Mouse (Mus musculus) midbrain, embryonic 12.5 days (tissue): ENCODE measurements around the gene Tmem171. TPM values are rescaled to one million over a fixed set of nuclear protein-coding genes. Genes with fewer than 3 reads are reported as not detected.

Experiments
- ATAC-seq: fragments of 200-750 bp; cut with Nextera tagmentation; 2 replicates; pipeline ENCODE4 v1.8.0; 2017; ENCODE audit warnings: low read depth, moderate TSS enrichment, moderate library complexity; ENCODE audit not compliant: low FRiP score
- H3K27ac ChIP-seq: fragments of 300-500 bp; sonication (generic); replicated peaks from 2 replicates; pipeline ENCODE4 v1.5.1; 2016; ENCODE audit warnings: mild to moderate bottlenecking
- H3K27me3 ChIP-seq: fragments of 300-500 bp; sonication (generic); 2 replicates; pipeline ENCODE4 v1.6.1; 2016; ENCODE audit warnings: mild to moderate bottlenecking
- H3K36me3 ChIP-seq: fragments of 300-500 bp; sonication (generic); 2 replicates; pipeline ENCODE4 v1.6.1; 2016
- H3K4me1 ChIP-seq: fragments of 300-500 bp; sonication (generic); 2 replicates; pipeline ENCODE4 v1.6.1; 2016
- H3K4me2 ChIP-seq: fragments of 300-500 bp; sonication (generic); replicated peaks from 2 replicates; pipeline ENCODE4 v1.6.1; 2016; ENCODE audit warnings: mild to moderate bottlenecking, moderate library complexity
- H3K4me3 ChIP-seq: fragments of 300-500 bp; sonication (generic); 2 replicates; pipeline ENCODE4 v1.5.1; 2016; ENCODE audit warnings: mild to moderate bottlenecking
- H3K9ac ChIP-seq: fragments of 300-500 bp; sonication (generic); replicated peaks from 2 replicates; pipeline ENCODE4 v1.6.1; 2016; ENCODE audit warnings: mild to moderate bottlenecking, moderate library complexity
- H3K9me3 ChIP-seq: fragments of 300-500 bp; sonication (generic); 2 replicates; pipeline ENCODE4 v1.6.1; 2016; ENCODE audit warnings: mild to moderate bottlenecking
- WGBS: fragments of 180-500 bp; shearing (Covaris S2); methylation state at CpG from one replicate; pipeline ENCODE4 v1.1.7; 2016; 5-methylcytosine and 5-hydroxymethylcytosine counted together
- polyA plus RNA-seq: library from polyadenylated mRNA; unstranded; fragments of >200 nt; fragmentation: Nextera tagmentation; extraction: Ambion mirVana; gene quantifications from 2 replicates; pipeline ENCODE4 v1.2.1, GENCODE M21; 2016

Gene Tmem171
- polyA plus RNA-seq, 1 experiment from 2014 or later: not detected

GRCm38 (mm10) chr13:98690886-98691285, 3.7 kb downstream of the Tmem171 start:
- H3K4me3 ChIP-seq: no peak overlapping the region
- no peak overlapping the region for H3K27ac ChIP-seq
- peaks cover 29% of the 10 kb centered on the region for H3K27me3 ChIP-seq
- peaks cover 13% of the 10 kb centered on the region for H3K4me1 ChIP-seq
- no peak overlapping the region for H3K4me2 ChIP-seq
- H3K9ac ChIP-seq: no peak overlapping the region
- H3K9me3 ChIP-seq: no peaks in the 10 kb centered on the region
- no peak for ATAC-seq
- 90% methylated on average over 11 of the region's 11 CpGs for WGBS
- no peaks in the 10 kb centered on the region for H3K36me3 ChIP-seq

- Histone ChIP-seq H3K27me3 (peaks cover 17% of the 10 kb centered on the region), H3K9me3 (no peaks in the 10 kb centered on the region), H3K9ac (no peak overlapping the region), H3K4me2 (no peak overlapping the region), H3K4me1 (peaks cover 8% of the 10 kb centered on the region), H3K36me3 (no peaks in the 10 kb centered on the region), H3K27ac (no peak overlapping the region), H3K4me3 (no peak overlapping the region)
- WGBS: 78% methylated on average over 11 of the region's 11 CpGs
- ATAC-seq: no peak
Observed at GRCm38 (mm10) chr13:98689605-98690290, 4.9 kb downstream of the Tmem171 start.

GRCm38 (mm10) chr13:98687931-98688330, 6.7 kb downstream of the Tmem171 start:
- WGBS: 54% methylated on average over 9 of the region's 9 CpGs
- H3K9ac ChIP-seq: no peak overlapping the region
- H3K4me1 ChIP-seq: peaks cover 5% of the 10 kb centered on the region
- no peak overlapping the region for H3K4me3 ChIP-seq
- H3K27ac ChIP-seq: no peak overlapping the region
- ATAC-seq: no peak
- H3K27me3 ChIP-seq: no peaks in the 10 kb centered on the region
- no peak overlapping the region for H3K4me2 ChIP-seq
- H3K36me3 ChIP-seq: no peaks in the 10 kb centered on the region
- no peaks in the 10 kb centered on the region for H3K9me3 ChIP-seq

GRCm38 (mm10) chr13:98684144-98684900, 10.3 kb downstream of the Tmem171 start:
- H3K27ac ChIP-seq: no peak overlapping the region
- H3K9me3 ChIP-seq: no peaks in the 10 kb centered on the region
- H3K27me3 ChIP-seq: no peaks in the 10 kb centered on the region
- no peak overlapping the region for H3K4me3 ChIP-seq
- no peaks in the 10 kb centered on the region for H3K36me3 ChIP-seq
- no peak overlapping the region for H3K4me2 ChIP-seq
- H3K4me1 ChIP-seq: peaks cover 5% of the 10 kb centered on the region
- no peak for ATAC-seq
- 81% methylated on average over 8 of the region's 9 CpGs for WGBS
- H3K9ac ChIP-seq: no peak overlapping the region

- Histone ChIP-seq H3K4me3 (no peak overlapping the region), H3K9ac (no peak overlapping the region), H3K9me3 (no peaks in the 10 kb centered on the region), H3K4me1 (peaks cover 5% of the 10 kb centered on the region), H3K4me2 (no peak overlapping the region), H3K36me3 (no peaks in the 10 kb centered on the region), H3K27ac (no peak overlapping the region), H3K27me3 (no peaks in the 10 kb centered on the region; the same call in 1 of the 2 replicates)
- no peak for ATAC-seq
- WGBS: 84% methylated on average over 2 of the region's 2 CpGs
Observed at GRCm38 (mm10) chr13:98683412-98683811, 11.2 kb downstream of the Tmem171 start.

- Histone ChIP-seq H3K9ac (no peak overlapping the region), H3K4me1 (no peaks in the 10 kb centered on the region), H3K4me3 (no peak overlapping the region), H3K9me3 (no peaks in the 10 kb centered on the region), H3K27me3 (no peaks in the 10 kb centered on the region; the same call in 1 of the 2 replicates), H3K4me2 (no peak overlapping the region), H3K36me3 (no peaks in the 10 kb centered on the region), H3K27ac (no peak overlapping the region)
- ATAC-seq: no peak
- WGBS: 93% methylated on average over 5 of the region's 5 CpGs
Observed at GRCm38 (mm10) chr13:98680470-98681060, 14.1 kb downstream of the Tmem171 start.

- Histone ChIP-seq H3K27me3 (no peaks in the 10 kb centered on the region; the same call in 1 of the 2 replicates), H3K27ac (no peak overlapping the region), H3K9ac (no peak overlapping the region), H3K9me3 (no peaks in the 10 kb centered on the region), H3K4me1 (no peaks in the 10 kb centered on the region), H3K4me2 (no peak overlapping the region), H3K36me3 (no peaks in the 10 kb centered on the region), H3K4me3 (no peak overlapping the region)
- 56% methylated on average over 4 of the region's 4 CpGs for WGBS
- ATAC-seq: no peak
Observed at GRCm38 (mm10) chr13:98679631-98680041, 15.0 kb downstream of the Tmem171 start.

- no peak for ATAC-seq
- Histone ChIP-seq H3K9ac (no peak overlapping the region), H3K27me3 (no peaks in the 10 kb centered on the region; the same call in 1 of the 2 replicates), H3K4me1 (no peaks in the 10 kb centered on the region), H3K36me3 (no peaks in the 10 kb centered on the region), H3K4me3 (no peak overlapping the region), H3K4me2 (no peak overlapping the region), H3K9me3 (no peaks in the 10 kb centered on the region), H3K27ac (no peak overlapping the region)
- 79% methylated on average over 1 of the region's 1 CpGs for WGBS
Observed at GRCm38 (mm10) chr13:98679230-98679629, 15.4 kb downstream of the Tmem171 start.

GRCm38 (mm10) chr13:98673922-98674321, 20.7 kb downstream of the Tmem171 start:
- Histone ChIP-seq H3K4me2 (no peak overlapping the region), H3K36me3 (no peaks in the 10 kb centered on the region), H3K27me3 (no peaks in the 10 kb centered on the region; the same call in 1 of the 2 replicates), H3K9ac (no peak overlapping the region), H3K9me3 (no peaks in the 10 kb centered on the region), H3K4me3 (no peak overlapping the region), H3K27ac (no peak overlapping the region), H3K4me1 (no peaks in the 10 kb centered on the region)
- 87% methylated on average over 4 of the region's 4 CpGs for WGBS
- no peak for ATAC-seq

GRCm38 (mm10) chr13:98669296-98669695, 25.3 kb downstream of the Tmem171 start:
- ATAC-seq: no peak
- WGBS: 73% methylated on average over 3 of the region's 3 CpGs
- no peak overlapping the region for H3K4me2 ChIP-seq

GRCm38 (mm10) chr13:98667316-98667715, 27.3 kb downstream of the Tmem171 start:
- WGBS: 81% methylated on average over 3 of the region's 3 CpGs
- ATAC-seq: no peak
- Histone ChIP-seq H3K27me3 (no peaks in the 10 kb centered on the region), H3K9me3 (no peaks in the 10 kb centered on the region), H3K27ac (no peak overlapping the region), H3K4me1 (no peaks in the 10 kb centered on the region), H3K4me3 (no peak overlapping the region), H3K36me3 (no peaks in the 10 kb centered on the region), H3K4me2 (no peak overlapping the region), H3K9ac (no peak overlapping the region)

More at GRCm38 (mm10) chr13:98669296-98669695, 25.3 kb downstream of the Tmem171 start:
- no peaks in the 10 kb centered on the region for H3K4me1 ChIP-seq
- H3K9me3 ChIP-seq: no peaks in the 10 kb centered on the region
- H3K4me3 ChIP-seq: no peak overlapping the region
- H3K27ac ChIP-seq: no peak overlapping the region
- no peak overlapping the region for H3K9ac ChIP-seq
- no peaks in the 10 kb centered on the region for H3K36me3 ChIP-seq
- no peaks in the 10 kb centered on the region for H3K27me3 ChIP-seq

GRCm38 (mm10) chr13:98665240-98665639, 29.4 kb downstream of the Tmem171 start:
- Histone ChIP-seq H3K9me3 (no peaks in the 10 kb centered on the region), H3K36me3 (no peaks in the 10 kb centered on the region), H3K4me3 (no peak overlapping the region), H3K4me1 (no peaks in the 10 kb centered on the region), H3K27ac (no peak overlapping the region), H3K9ac (no peak overlapping the region), H3K4me2 (no peak overlapping the region), H3K27me3 (no peaks in the 10 kb centered on the region)
- no peak for ATAC-seq
- 90% methylated on average over 10 of the region's 10 CpGs for WGBS
